Mouse (Mus musculus) midbrain, embryonic 11.5 days (tissue): ENCODE data around the gene Ak1. TPM values are rescaled to one million over a fixed set of nuclear protein-coding genes. Genes with fewer than 3 reads are reported as not detected.
A peak's percentile ranks its signal among the peaks of the same experiment; 100 is the strongest.

Experiments
- ATAC-seq: fragments of 200-750 bp; cut with Nextera tagmentation; 2 replicates; pipeline ENCODE4 v1.8.0; 2017; ENCODE audit warnings: moderate TSS enrichment, moderate library complexity; ENCODE audit not compliant: low FRiP score
- DNase-seq: peaks from one replicate; pipeline ENCODE4 v3.0.0; 2015; ENCODE audit warnings: low spot score; ENCODE audit errors: missing footprints
- H3K27ac ChIP-seq: fragments of 300-500 bp; sonication (generic); 2 replicates; pipeline ENCODE4 v1.5.1; 2014; ENCODE audit warnings: low read depth, low read length
- H3K27me3 ChIP-seq: fragments of 300-500 bp; sonication (generic); 2 replicates; pipeline ENCODE4 v1.6.1; 2014; ENCODE audit warnings: mild to moderate bottlenecking, low read length, moderate library complexity, mixed read lengths; ENCODE audit not compliant: control insufficient read depth, insufficient read depth
- H3K36me3 ChIP-seq: fragments of 300-500 bp; sonication (generic); 2 replicates; pipeline ENCODE4 v1.6.1; 2014; ENCODE audit warnings: mild to moderate bottlenecking, low read length, moderate library complexity, mixed read lengths; ENCODE audit not compliant: control insufficient read depth, insufficient read depth
- H3K4me1 ChIP-seq: fragments of 300-500 bp; sonication (generic); 2 replicates; pipeline ENCODE4 v1.6.1; 2014; ENCODE audit warnings: low read length; ENCODE audit not compliant: control insufficient read depth, insufficient read depth
- H3K4me2 ChIP-seq: fragments of 300-500 bp; sonication (generic); 2 replicates; pipeline ENCODE4 v1.6.1; 2014; ENCODE audit warnings: mild to moderate bottlenecking, moderate library complexity
- H3K4me3 ChIP-seq: fragments of 300-500 bp; sonication (generic); 2 replicates; pipeline ENCODE4 v1.5.1; 2014; ENCODE audit warnings: low read depth, low read length
- H3K9ac ChIP-seq: fragments of 300-500 bp; sonication (generic); 2 replicates; pipeline ENCODE4 v1.6.1; 2014; ENCODE audit warnings: low read length
- H3K9me3 ChIP-seq: fragments of 300-500 bp; sonication (generic); 2 replicates; pipeline ENCODE4 v1.6.1; 2016; ENCODE audit warnings: low read length; ENCODE audit not compliant: control insufficient read depth
- WGBS: fragments of 180-500 bp; shearing (Covaris S2); extraction: QIAGEN DNeasy Blood & Tissue Kit; methylation state at CpG from one replicate; pipeline ENCODE4 v1.1.7; 2014; 5-methylcytosine and 5-hydroxymethylcytosine counted together
- polyA plus RNA-seq: library from polyadenylated mRNA; unstranded; fragments of >200 nt; fragmentation: Nextera tagmentation; extraction: Ambion mirVana; gene quantifications from 2 replicates; pipeline ENCODE4 v1.2.1, GENCODE M21; 2014

The Ak1 gene
- polyA plus RNA-seq, 1 experiment from 2014 or later: 22.0 TPM

DNA sequence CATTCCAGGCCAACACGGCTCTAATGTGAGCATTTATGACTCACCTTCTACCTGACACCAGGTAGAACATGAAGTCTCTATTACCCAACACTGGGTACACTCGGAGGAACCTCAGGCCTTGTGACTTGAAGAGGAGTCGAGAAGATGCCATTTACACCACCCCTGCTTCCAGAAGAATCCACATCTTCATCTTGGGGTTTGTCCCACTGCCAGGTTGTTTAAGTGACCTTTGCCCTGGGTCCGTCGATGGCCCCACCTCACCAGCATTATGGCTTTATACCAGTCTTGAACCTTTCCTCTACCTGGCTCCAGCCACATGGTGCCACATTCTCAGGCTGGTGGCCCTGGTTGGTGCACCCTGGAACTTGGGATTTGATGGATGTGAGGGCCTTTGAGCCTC is 24.3 kb upstream of the Ak1 start:
- DNase-seq (no peak), ATAC-seq (no peak)
- no peak overlapping the region for H3K4me2 ChIP-seq
- H3K4me3 ChIP-seq: no peak overlapping the region
- 84% methylated on average over 5 of the region's 5 CpGs for WGBS
- H3K4me1 ChIP-seq: no peaks in the 10 kb centered on the region
- H3K27ac ChIP-seq: no peak overlapping the region
- H3K27me3 ChIP-seq: no peaks in the 10 kb centered on the region
- H3K9me3 ChIP-seq: no peaks in the 10 kb centered on the region
- no peak overlapping the region for H3K9ac ChIP-seq
- H3K36me3 ChIP-seq: no peaks in the 10 kb centered on the region

DNA sequence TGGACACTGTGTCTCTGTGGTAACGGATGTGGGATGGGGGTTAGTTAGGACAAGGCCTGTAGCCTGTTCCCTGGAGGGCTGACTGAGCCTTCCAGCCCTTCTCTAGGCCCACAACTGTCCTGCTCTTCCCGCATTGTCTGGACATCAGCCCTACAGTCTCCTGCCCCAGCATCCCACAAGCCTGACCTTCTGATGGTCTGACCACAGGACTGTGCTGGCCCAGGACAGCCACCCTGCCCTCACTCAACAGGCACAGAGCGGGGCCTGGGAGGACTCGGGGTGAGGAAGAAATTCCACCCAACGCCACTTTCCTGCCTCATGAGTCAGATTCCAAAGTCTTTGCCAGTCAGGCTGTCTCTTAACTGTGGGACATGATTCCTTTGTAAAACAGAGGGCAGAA is 23.9 kb upstream of the Ak1 start:
- H3K9me3 ChIP-seq: no peaks in the 10 kb centered on the region
- WGBS: 86% methylated on average over 5 of the region's 5 CpGs
- no peak overlapping the region for H3K4me2 ChIP-seq
- no peak overlapping the region for H3K4me3 ChIP-seq
- no peaks in the 10 kb centered on the region for H3K27me3 ChIP-seq
- no peaks in the 10 kb centered on the region for H3K36me3 ChIP-seq
- no peak overlapping the region for H3K27ac ChIP-seq
- H3K9ac ChIP-seq: no peak overlapping the region
- no peak for DNase-seq
- ATAC-seq: no peak
- no peaks in the 10 kb centered on the region for H3K4me1 ChIP-seq

DNA sequence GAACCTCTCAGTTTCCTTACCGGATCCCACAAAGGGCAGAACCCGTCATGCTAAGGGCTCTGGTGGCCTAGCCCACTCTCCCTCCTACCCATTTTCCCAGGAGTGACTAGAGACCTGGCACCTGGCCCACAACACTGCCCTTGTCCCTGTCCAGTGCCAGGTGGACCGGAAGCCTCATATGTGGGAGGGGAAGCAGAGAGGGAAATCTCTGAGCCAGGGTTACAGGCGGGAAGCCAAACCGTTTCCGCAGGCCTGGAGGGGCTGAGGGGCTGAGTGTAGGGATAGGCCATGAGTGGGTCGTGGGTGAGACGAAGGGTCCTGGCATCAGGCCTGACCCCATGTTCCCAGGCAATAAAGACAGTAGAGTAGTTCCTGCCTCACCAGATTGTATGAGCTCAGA is 23.1 kb upstream of the Ak1 start:
- H3K36me3 ChIP-seq: no peaks in the 10 kb centered on the region
- H3K4me1 ChIP-seq: no peaks in the 10 kb centered on the region
- H3K4me2 ChIP-seq: no peak overlapping the region
- no peaks in the 10 kb centered on the region for H3K9me3 ChIP-seq
- DNase-seq (no peak), ATAC-seq (no peak)
- WGBS: 91% methylated on average over 8 of the region's 8 CpGs
- H3K27me3 ChIP-seq: no peaks in the 10 kb centered on the region
- H3K27ac ChIP-seq: no peak overlapping the region
- no peak overlapping the region for H3K9ac ChIP-seq
- H3K4me3 ChIP-seq: no peak overlapping the region

DNA sequence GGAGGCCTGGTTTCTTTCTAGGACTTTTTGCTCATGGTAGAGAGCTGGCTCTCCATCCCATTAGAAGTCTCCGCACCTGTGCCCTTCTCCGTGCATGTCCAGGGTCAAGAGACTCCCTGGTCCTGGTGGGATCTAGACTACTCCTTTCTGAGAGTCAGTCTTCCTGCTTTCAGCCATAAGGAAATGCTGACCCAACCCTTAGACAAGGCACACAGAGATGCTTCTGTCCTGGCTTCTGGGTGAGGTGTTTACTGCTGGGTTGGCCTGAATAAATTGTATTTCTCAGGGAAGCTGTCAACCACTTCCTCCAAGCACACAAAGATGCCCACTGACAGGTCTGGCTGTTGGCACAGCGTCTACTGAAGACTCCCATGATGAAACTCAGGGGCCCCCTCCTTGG is 22.1 kb upstream of the Ak1 start, which contains the start of gene St6galnac6:
TSS of gene St6galnac6 (plus strand) at position 301 of the 400 bp plus-strand sequence.
- no peak within 1 kb of the TSS for H3K4me3 ChIP-seq
- H3K4me1 ChIP-seq: no peaks in the 10 kb centered on the region
- H3K36me3 ChIP-seq: no peaks in the 10 kb centered on the region
- DNase-seq (no peak), ATAC-seq (no peak)
- H3K27ac ChIP-seq: no peak within 1 kb of the TSS
- WGBS: 83% methylated on average over 3 of the region's 3 CpGs
- H3K27me3 ChIP-seq: no peaks in the 10 kb centered on the region
- no peak within 1 kb of the TSS for H3K9ac ChIP-seq
- H3K9me3 ChIP-seq: no peaks in the 10 kb centered on the region
- no peak within 1 kb of the TSS for H3K4me2 ChIP-seq

DNA sequence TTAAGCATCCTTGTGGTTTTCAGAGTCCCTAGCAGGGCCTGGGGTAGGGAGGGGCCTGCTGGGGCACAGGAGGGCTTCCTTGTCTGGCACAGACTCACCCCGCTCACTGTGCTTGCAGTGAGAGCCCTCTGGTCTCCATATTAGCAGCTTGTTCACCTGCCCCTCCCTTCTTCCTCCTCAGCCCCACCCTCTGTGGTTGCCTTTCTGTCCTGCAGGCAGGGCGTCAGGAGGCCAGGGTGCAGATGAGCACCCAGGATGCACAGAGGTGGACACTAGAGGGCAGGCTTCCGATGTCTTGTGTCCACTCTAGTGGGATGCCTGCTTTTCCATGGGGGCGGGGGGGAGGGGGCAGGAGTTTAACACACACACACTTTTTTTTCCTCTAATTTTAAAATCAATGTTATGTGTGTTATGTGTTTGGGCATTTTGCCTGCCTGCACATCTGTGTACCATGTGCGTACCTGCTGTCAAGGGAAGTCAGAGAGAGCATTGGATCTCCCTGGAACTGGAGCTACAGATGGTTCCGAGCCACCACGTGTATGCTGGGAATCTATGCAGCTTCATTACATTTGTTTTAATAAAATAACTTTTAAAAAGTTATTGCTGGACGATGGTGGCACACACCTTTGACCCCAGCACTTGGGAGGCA is 20.0 kb upstream of the Ak1 start:
- H3K9me3 ChIP-seq: no peaks in the 10 kb centered on the region
- DNase-seq: no peak
- H3K36me3 ChIP-seq: no peaks in the 10 kb centered on the region
- H3K27ac ChIP-seq: no peak overlapping the region
- H3K4me3 ChIP-seq: no peak overlapping the region
- H3K4me2 ChIP-seq: no peak overlapping the region
- no peak overlapping the region for H3K9ac ChIP-seq
- peak; percentile 60; the same call in 1 of the 2 replicates for ATAC-seq
- no peaks in the 10 kb centered on the region for H3K4me1 ChIP-seq
- WGBS: 44% methylated on average over 8 of the region's 8 CpGs
- H3K27me3 ChIP-seq: no peaks in the 10 kb centered on the region

DNA sequence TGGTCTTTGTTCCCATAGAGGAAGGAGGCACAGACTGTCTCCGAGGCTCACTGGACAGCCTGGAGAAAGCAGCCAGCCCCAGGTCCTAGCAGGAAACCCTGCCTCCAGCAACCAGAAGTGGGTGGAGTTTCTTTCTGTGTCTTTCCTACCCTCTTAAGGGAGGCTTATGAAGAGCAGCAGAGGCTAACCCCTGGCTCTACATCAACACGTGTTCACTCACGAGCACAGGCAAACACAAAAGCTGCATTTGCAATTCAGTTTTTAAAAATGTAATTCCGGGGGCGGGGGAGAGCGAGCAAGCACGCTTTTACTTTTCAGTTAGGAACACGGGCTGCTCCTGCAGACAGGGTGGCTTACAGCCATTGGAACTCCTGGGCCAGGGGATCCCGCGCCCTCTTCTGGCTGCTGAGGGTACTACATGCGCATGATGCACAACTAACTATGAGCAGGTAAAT is 18.9 kb upstream of the Ak1 start:
- 0% methylated on average over 11 of the region's 11 CpGs for WGBS
- Histone ChIP-seq H3K9me3 (no peaks in the 10 kb centered on the region), H3K27ac (no peak overlapping the region), H3K9ac (0 out of 2 replicates have a peak overlapping the region, but pooled peaks have one; percentile 6), H3K27me3 (no peaks in the 10 kb centered on the region; the same call in 1 of the 2 replicates), H3K4me1 (peaks cover 7% of the 10 kb centered on the region), H3K4me2 (peak overlapping the region; percentile 31), H3K4me3 (peak overlapping the region; percentile 17), H3K36me3 (no peaks in the 10 kb centered on the region)
- peak; percentile 99 for DNase-seq
- ATAC-seq: 0 out of 2 replicates have a peak, but pooled peaks have one; percentile 33

DNA sequence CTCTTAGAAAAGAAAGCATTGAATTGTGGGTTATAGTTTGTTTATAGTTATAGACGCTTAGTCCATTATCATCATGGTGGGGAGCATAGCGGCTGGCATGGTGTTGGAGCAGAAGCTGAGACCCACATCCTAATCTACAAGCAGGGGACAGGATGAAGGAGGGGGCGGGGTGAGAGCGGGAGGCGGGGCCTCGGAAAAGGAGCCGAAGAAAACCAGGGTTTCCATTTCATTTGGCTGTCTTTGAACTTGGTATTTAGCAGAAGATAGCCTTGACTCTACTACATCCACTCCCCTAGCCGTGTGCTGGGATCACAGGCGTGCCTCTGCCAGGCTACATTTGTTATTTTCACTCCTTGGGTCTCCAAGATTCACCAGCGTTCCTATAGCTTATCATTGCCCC is 16.9 kb upstream of the Ak1 start:
- ATAC-seq: no peak

DNA sequence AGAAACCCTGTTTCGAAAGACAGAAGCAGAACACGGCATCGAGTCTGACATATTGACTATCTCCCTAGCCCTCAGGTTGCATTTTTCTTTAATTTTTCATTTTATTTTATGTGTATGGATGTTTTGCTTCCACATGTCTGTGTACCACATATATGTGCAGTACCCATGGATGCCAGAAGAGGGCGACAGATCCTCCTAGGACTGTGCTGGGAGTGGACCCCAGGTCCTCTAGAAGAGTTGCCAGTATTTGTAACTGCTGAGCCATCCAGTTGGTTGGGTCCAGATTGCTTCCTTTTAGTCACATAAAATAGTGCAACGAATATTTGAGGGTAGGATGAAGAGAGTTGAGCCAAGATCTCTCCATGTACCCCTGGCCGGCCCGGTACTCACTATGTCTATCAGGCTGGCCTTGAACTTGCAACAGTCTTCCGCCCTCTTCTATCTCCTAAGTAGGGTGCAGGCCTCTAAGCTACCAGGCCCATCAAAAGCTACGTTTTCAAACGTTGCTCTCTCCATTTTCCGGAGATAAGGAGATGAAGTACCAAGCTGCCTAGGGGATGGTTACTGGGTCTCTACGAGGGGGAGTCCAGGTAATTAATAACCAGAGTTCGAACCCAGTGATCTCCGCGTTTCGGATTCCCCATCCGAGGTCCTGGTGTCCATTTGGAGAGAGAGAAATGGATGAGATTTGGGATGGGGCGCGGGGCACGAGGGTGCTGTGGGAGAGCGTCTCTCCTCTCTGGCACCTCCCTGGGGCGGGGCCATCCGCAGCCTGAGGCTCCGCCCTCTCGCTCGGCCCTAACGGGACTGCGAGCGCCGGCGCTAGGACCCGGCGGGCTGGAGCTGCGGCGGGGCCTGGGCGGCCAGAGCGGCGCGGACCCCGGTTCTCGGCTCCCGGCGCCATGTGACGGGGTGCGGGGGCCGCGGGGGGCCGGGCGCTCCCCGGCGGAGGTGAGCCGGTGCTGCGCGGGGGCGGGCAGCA is 15.1 kb upstream of the Ak1 start:
- ATAC-seq (peak; percentile 83), DNase-seq (peak; percentile 98)
- Histone ChIP-seq H3K27me3 (no peaks in the 10 kb centered on the region; the same call in 1 of the 2 replicates), H3K27ac (no peak overlapping the region), H3K9ac (peak overlapping the region; percentile 78), H3K4me1 (peaks cover 21% of the 10 kb centered on the region), H3K36me3 (no peaks in the 10 kb centered on the region), H3K4me2 (peak overlapping the region; percentile 93), H3K4me3 (peak overlapping the region; percentile 68), H3K9me3 (no peaks in the 10 kb centered on the region)
- WGBS: 11% methylated on average over 51 of the region's 55 CpGs

More for the DNA sequence above, 16.9 kb upstream of the Ak1 start:
- Histone ChIP-seq H3K27me3 (no peaks in the 10 kb centered on the region; the same call in 1 of the 2 replicates), H3K4me3 (no peak overlapping the region), H3K9ac (no peak overlapping the region), H3K27ac (no peak overlapping the region), H3K36me3 (no peaks in the 10 kb centered on the region), H3K4me1 (peaks cover 17% of the 10 kb centered on the region), H3K4me2 (no peak overlapping the region), H3K9me3 (no peaks in the 10 kb centered on the region)
- WGBS: 42% methylated on average over 10 of the region's 10 CpGs
- no peak for DNase-seq
